Mouse (Mus musculus) midbrain, embryonic 16.5 days (tissue): ENCODE measurements around the gene Zkscan3. TPM values are rescaled to one million over a fixed set of nuclear protein-coding genes. Genes with fewer than 3 reads are reported as not detected.
"Not testable (repeated sequence)": the region's sequence is repeated elsewhere in the genome, so short reads cannot be mapped to it uniquely, and the experiment has no call there.

Experiments used
- ATAC-seq: fragments of 200-750 bp; cut with Nextera tagmentation; 2 replicates; pipeline ENCODE4 v1.8.0; 2017; ENCODE audit warnings: moderate TSS enrichment
- H3K27ac ChIP-seq: fragments of 300-500 bp; sonication (generic); 2 replicates; pipeline ENCODE4 v1.5.1; 2014; ENCODE audit warnings: mild to moderate bottlenecking, low read length, mixed read lengths
- H3K27me3 ChIP-seq: fragments of 300-500 bp; sonication (generic); 2 replicates; pipeline ENCODE4 v1.6.1; 2014; ENCODE audit warnings: low read depth, low read length, mixed read lengths; ENCODE audit not compliant: control insufficient read depth, insufficient read depth
- H3K36me3 ChIP-seq: fragments of 300-500 bp; sonication (generic); 2 replicates; pipeline ENCODE4 v1.6.1; 2014; ENCODE audit warnings: mild to moderate bottlenecking, low read length, moderate library complexity, mixed read lengths; ENCODE audit not compliant: control insufficient read depth, insufficient read depth
- H3K4me1 ChIP-seq: fragments of 300-500 bp; sonication (generic); 2 replicates; pipeline ENCODE4 v1.6.1; 2014; ENCODE audit warnings: mild to moderate bottlenecking, low read length, mixed read lengths; ENCODE audit not compliant: control insufficient read depth, insufficient read depth
- H3K4me2 ChIP-seq: fragments of 300-500 bp; sonication (generic); 2 replicates; pipeline ENCODE4 v1.6.1; 2014; ENCODE audit warnings: mild to moderate bottlenecking, low read length, mixed read lengths
- H3K4me3 ChIP-seq: fragments of 300-500 bp; sonication (generic); 2 replicates; pipeline ENCODE4 v1.5.1; 2014; ENCODE audit warnings: low read depth, mild to moderate bottlenecking, low read length, moderate library complexity, mixed read lengths
- H3K9ac ChIP-seq: fragments of 300-500 bp; sonication (generic); 2 replicates; pipeline ENCODE4 v1.6.1; 2014; ENCODE audit warnings: low read depth, low read length, mixed read lengths
- H3K9me3 ChIP-seq: fragments of 300-500 bp; sonication (generic); replicated peaks from 2 replicates; pipeline ENCODE4 v1.6.1; 2014; ENCODE audit warnings: mild to moderate bottlenecking, low read length, mixed read lengths; ENCODE audit not compliant: control insufficient read depth, poor library complexity, severe bottlenecking
- WGBS: fragments of 180-500 bp; shearing (Covaris S2); extraction: QIAGEN DNeasy Blood & Tissue Kit; methylation state at CpG from one replicate; pipeline ENCODE4 v1.1.7; 2014; 5-methylcytosine and 5-hydroxymethylcytosine counted together
- polyA plus RNA-seq: library from polyadenylated mRNA; unstranded; fragments of >200 nt; fragmentation: Nextera tagmentation; extraction: Ambion mirVana; gene quantifications from 2 replicates; pipeline ENCODE4 v1.2.1, GENCODE M21; 2015

Zkscan3 gene
- polyA plus RNA-seq, 1 experiment from 2014 or later, result 64.5 TPM

GRCm38 (mm10) chr13:21401636-21402286, 794 bp downstream of the Zkscan3 start:
- peak; percentile 54 for ATAC-seq
- 12% methylated on average over 12 of the region's 12 CpGs for WGBS

GRCm38 (mm10) chr13:21401166-21401565, 1.4 kb downstream of the Zkscan3 start:
- Histone ChIP-seq H3K4me3 (peak overlapping the region; percentile 88), H3K9ac (no peak overlapping the region)

More at GRCm38 (mm10) chr13:21401636-21402286, 794 bp downstream of the Zkscan3 start:
- Histone ChIP-seq H3K27me3 (no peaks in the 10 kb centered on the region; the same call in 1 of the 2 replicates), H3K9ac (peak overlapping the region; percentile 86), H3K36me3 (peaks cover 8% of the 10 kb centered on the region), H3K4me1 (peaks cover 25% of the 10 kb centered on the region), H3K4me2 (peak overlapping the region; percentile 71), H3K27ac (peak overlapping the region; percentile 81; the same call in 1 of the 2 replicates), H3K4me3 (peak overlapping the region; percentile 88), H3K9me3 (no peaks in the 10 kb centered on the region)

DNA sequence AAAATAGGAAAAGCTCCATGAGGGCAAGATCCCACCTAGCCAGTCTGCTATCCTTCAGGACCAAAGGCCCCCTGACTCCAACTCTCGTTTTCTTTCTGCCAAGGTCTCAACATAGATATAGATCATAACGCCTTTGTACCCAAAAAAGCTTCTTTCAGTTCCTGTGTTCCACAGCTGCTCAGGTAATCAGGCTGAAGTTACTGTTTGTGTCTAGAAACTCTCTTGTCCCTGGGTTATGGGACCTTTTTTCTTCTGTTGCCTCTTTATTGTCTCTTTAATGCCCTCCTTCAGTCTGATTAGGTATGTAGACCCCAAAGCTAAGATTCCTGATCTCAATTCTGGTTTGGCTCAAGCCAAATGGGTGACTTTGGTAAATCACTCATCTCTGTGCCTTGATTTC, 5.1 kb downstream of the Zkscan3 start:
- H3K27ac ChIP-seq, result no peak overlapping the region
- H3K4me1 ChIP-seq, result peaks cover 25% of the 10 kb centered on the region
- no peak overlapping the region for H3K4me2 ChIP-seq
- H3K27me3 ChIP-seq, result no peaks in the 10 kb centered on the region
- peaks cover 24% of the 10 kb centered on the region for H3K36me3 ChIP-seq
- H3K9ac ChIP-seq, result no peak overlapping the region
- H3K9me3 ChIP-seq, result no peaks in the 10 kb centered on the region
- no peak overlapping the region for H3K4me3 ChIP-seq
- WGBS, result 95% methylated on average over 2 of the region's 2 CpGs
- ATAC-seq, result no peak

More at GRCm38 (mm10) chr13:21401166-21401565, 1.4 kb downstream of the Zkscan3 start:
- peaks cover 25% of the 10 kb centered on the region for H3K4me1 ChIP-seq
- 84% methylated on average over 3 of the region's 3 CpGs for WGBS
- ATAC-seq, result no peak
- H3K27ac ChIP-seq, result no peak overlapping the region
- peak overlapping the region; percentile 71 for H3K4me2 ChIP-seq
- no peaks in the 10 kb centered on the region for H3K27me3 ChIP-seq
- H3K9me3 ChIP-seq, result no peaks in the 10 kb centered on the region
- H3K36me3 ChIP-seq, result peaks cover 8% of the 10 kb centered on the region

DNA sequence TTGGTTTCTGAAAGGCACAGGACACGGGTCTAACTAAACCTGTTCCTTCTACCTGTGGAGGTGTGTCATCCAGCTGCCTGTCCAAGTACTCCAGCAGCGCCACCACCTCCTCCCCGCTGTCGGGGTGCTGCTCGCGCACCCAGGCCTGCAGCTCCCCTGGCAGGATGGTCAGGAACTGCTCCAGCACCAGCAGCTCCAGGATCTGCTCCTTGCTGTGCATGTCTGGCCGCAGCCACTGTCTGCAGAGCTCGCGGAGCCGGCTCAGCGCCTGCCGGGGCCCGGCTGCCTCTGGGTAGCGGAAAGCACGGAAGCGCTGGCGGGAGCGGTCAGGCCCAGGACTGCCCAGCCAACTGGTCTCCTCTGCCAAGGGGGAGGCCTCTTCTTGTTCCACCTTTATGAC, 6.5 kb downstream of the Zkscan3 start:
- ATAC-seq, result peak; percentile 56; the same call in 1 of the 2 replicates
- H3K4me2 ChIP-seq, H3K9me3 ChIP-seq, H3K9ac ChIP-seq, H3K4me3 ChIP-seq, H3K27ac ChIP-seq, H3K27me3 ChIP-seq: not testable (repeated sequence)
- 96% methylated on average over 18 of the region's 18 CpGs for WGBS
- H3K36me3 ChIP-seq, result peaks cover 36% of the 10 kb centered on the region
- H3K4me1 ChIP-seq, result peaks cover 18% of the 10 kb centered on the region

DNA sequence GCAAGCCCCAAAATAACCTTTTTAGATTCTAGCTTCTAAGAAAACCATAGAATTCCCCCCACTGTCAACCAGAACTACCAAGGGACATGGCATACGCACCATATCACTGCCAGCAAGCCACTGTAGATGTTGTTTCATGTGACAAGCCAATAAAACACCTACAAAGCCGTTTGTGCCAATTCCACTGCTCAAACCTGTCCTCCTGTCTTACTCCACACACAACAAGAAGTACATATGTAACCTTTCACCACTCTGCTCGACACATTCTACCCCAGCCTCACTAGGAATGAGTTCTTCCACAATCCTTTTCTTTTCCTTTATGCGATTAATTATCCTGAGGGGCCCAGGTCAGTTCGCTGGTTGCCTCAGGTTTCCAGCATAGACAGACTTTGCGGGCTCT, 6.9 kb downstream of the Zkscan3 start:
- WGBS, result 96% methylated on average over 6 of the region's 6 CpGs
- H3K36me3 ChIP-seq, result peaks cover 37% of the 10 kb centered on the region
- H3K27me3 ChIP-seq, result no peaks in the 10 kb centered on the region
- no peak overlapping the region for H3K4me3 ChIP-seq
- no peaks in the 10 kb centered on the region for H3K9me3 ChIP-seq
- ATAC-seq, result no peak
- H3K9ac ChIP-seq, result no peak overlapping the region
- peaks cover 15% of the 10 kb centered on the region for H3K4me1 ChIP-seq
- H3K27ac ChIP-seq, result no peak overlapping the region
- no peak overlapping the region for H3K4me2 ChIP-seq

- 100% methylated on average over 1 of the region's 1 CpGs for WGBS
- Histone ChIP-seq H3K4me2 (no peak overlapping the region), H3K36me3 (peaks cover 37% of the 10 kb centered on the region), H3K4me1 (peaks cover 12% of the 10 kb centered on the region), H3K27ac (no peak overlapping the region), H3K9ac (no peak overlapping the region), H3K4me3 (no peak overlapping the region), H3K27me3 (no peaks in the 10 kb centered on the region), H3K9me3 (no peaks in the 10 kb centered on the region)
- ATAC-seq, result no peak
Observed at GRCm38 (mm10) chr13:21395211-21395610, 7.3 kb downstream of the Zkscan3 start.

DNA sequence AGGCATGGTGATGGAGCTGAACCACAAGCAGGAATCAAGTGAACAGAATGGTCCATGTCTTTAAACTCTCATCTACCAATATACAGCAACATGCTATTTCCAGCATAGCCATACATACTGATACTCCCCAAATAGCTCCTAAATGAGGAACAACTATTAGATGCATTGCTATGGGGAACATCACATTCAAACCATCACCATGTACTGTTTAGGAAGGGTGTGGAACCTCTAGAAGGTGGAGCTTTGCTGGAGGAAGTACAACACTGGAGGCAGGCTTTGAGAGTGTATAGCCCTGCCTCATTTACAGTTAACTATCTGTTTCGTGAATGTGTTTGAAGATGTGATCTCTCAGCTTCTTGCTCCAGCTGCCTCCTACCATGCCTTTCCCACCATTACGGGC, 24.8 kb downstream of the Zkscan3 start:
- H3K27me3 ChIP-seq, result no peaks in the 10 kb centered on the region
- H3K36me3 ChIP-seq, result no peaks in the 10 kb centered on the region; the same call in 1 of the 2 replicates
- H3K27ac ChIP-seq, result no peak overlapping the region
- H3K4me1 ChIP-seq, result no peaks in the 10 kb centered on the region
- no peak for ATAC-seq
- no peak overlapping the region for H3K4me3 ChIP-seq
- H3K9me3 ChIP-seq, result no peaks in the 10 kb centered on the region
- no peak overlapping the region for H3K4me2 ChIP-seq
- WGBS, result 95% methylated on average over 2 of the region's 2 CpGs
- no peak overlapping the region for H3K9ac ChIP-seq

DNA sequence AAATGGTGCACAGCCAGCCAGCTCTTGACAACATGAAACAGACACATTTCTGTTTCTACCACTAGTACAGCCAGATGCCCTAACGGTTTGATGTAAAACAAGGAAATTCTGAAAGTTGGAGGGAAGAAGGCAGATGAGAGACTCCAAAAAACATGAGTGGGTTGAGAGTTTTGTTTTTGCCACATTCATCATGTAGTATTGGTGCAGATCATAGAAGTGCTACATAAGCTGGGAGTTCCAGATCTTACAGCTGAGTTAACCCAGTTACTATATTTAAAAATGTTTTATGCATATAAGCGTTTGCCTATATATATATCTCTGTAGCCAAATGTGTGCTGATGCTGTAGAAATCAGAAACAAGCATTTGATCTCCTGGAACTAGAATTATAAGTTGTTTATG, 29.9 kb downstream of the Zkscan3 start:
- no peak for ATAC-seq
- H3K27ac ChIP-seq, result no peak overlapping the region
- 94% methylated on average over 2 of the region's 2 CpGs for WGBS
- H3K4me1 ChIP-seq, result no peaks in the 10 kb centered on the region
- H3K4me2 ChIP-seq, result no peak overlapping the region
- H3K4me3 ChIP-seq, result no peak overlapping the region
- no peaks in the 10 kb centered on the region for H3K27me3 ChIP-seq
- H3K36me3 ChIP-seq, result peaks cover 24% of the 10 kb centered on the region
- no peaks in the 10 kb centered on the region for H3K9me3 ChIP-seq
- no peak overlapping the region for H3K9ac ChIP-seq

GRCm38 (mm10) chr13:21366635-21367034, 35.9 kb downstream of the Zkscan3 start:
- peaks cover 24% of the 10 kb centered on the region for H3K36me3 ChIP-seq
- H3K27me3 ChIP-seq, result no peaks in the 10 kb centered on the region
- peaks cover 26% of the 10 kb centered on the region for H3K4me1 ChIP-seq
- H3K27ac ChIP-seq, result no peak overlapping the region
- H3K4me2 ChIP-seq, result no peak overlapping the region
- no peaks in the 10 kb centered on the region for H3K9me3 ChIP-seq
- ATAC-seq, result no peak
- no peak overlapping the region for H3K4me3 ChIP-seq
- no peak overlapping the region for H3K9ac ChIP-seq
- WGBS, result 88% methylated on average over 6 of the region's 6 CpGs
